Mouse (Mus musculus) gastrocnemius, adult 2 months (tissue): ENCODE data around the gene Rtkn2. TPM values are rescaled to one million over a fixed set of nuclear protein-coding genes. Genes with fewer than 3 reads are reported as not detected.
"Not testable (repeated sequence)": the region's sequence is repeated elsewhere in the genome, so short reads cannot be mapped to it uniquely, and the experiment has no call there.

ENCODE experiments used
- DNase-seq: peaks from one replicate; pipeline ENCODE4 v3.0.0; 2022
- H3K27ac ChIP-seq: fragments of 200-600 bp; 2 replicates; pipeline ENCODE4 v1.8.1; 2022; ENCODE audit warnings: mild to moderate bottlenecking
- H3K4me3 ChIP-seq: fragments of 200-600 bp; 2 replicates; pipeline ENCODE4 v1.8.1; 2022; ENCODE audit warnings: mild to moderate bottlenecking, moderate library complexity
- CTCF ChIP-seq: fragments of 200-600 bp; IDR thresholded peaks from 2 replicates; pipeline ENCODE4 v1.8.1; 2022; ENCODE audit warnings: antibody characterized with exemption, mild to moderate bottlenecking, moderate library complexity
- intact Hi-C: fragments of 180-260 bp; cut with DNase I; formaldehyde crosslinking; loops from one replicate; pipeline ENCODE4 v1.15.1; 2025
- total RNA-seq, 2 experiments: library from RNA; stranded (reverse); gene quantifications; 2 replicates each; pipeline ENCODE4 v1.2.3; 2021

The Rtkn2 gene
- total RNA-seq, 2 experiments from 2014 or later, result 0.11 to 0.31 TPM

DNA sequence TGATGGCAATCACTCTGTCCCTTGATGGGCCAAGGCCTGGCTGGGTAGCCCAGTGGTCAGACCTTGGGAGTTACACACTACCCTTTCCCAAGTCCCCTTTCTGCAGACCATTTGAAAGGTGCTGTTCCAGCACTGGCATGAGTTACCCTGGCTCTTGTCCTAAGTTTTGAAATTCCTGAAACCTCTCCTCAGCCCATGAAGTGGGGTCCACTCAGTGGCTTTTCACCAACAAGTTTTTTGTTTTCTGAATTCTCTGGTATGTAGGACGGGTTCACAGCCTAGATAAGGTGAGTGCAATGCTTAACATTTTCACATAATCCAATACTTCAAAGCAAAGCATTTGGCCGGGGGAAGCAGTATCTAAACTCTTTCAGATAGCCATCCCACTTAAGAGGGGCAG, 115.8 kb downstream of the Rtkn2 start:
- DNase-seq, result no peak
- Histone ChIP-seq H3K27ac (no peak overlapping the region), H3K4me3 (no peak overlapping the region)
- intact Hi-C loops, result no loop called here
- no peak for TF ChIP-seq CTCF

DNA sequence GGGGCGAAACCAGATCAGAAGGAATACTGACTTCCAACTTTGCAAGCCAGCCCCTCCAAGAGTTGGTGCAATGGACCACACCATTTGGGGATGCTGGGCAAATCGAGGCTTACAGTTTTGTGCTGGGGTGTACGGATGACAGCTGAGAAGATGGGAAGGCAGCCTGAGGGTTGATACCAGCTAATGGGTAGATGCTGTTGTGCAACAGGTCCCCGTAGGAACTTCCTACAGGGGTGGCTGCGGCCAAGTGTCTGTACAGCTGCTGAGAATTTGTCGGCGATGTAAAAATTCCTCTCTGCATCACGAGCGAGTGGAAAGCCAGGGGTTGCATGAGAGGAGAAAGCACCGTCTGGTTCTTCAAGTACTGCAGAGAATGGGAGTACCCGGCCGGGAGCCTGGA, 117.0 kb downstream of the Rtkn2 start:
- no peak overlapping the region for H3K4me3 ChIP-seq
- no peak for DNase-seq
- no peak for TF ChIP-seq CTCF
- no peak overlapping the region for H3K27ac ChIP-seq
- intact Hi-C loops, result no loop called here

DNA sequence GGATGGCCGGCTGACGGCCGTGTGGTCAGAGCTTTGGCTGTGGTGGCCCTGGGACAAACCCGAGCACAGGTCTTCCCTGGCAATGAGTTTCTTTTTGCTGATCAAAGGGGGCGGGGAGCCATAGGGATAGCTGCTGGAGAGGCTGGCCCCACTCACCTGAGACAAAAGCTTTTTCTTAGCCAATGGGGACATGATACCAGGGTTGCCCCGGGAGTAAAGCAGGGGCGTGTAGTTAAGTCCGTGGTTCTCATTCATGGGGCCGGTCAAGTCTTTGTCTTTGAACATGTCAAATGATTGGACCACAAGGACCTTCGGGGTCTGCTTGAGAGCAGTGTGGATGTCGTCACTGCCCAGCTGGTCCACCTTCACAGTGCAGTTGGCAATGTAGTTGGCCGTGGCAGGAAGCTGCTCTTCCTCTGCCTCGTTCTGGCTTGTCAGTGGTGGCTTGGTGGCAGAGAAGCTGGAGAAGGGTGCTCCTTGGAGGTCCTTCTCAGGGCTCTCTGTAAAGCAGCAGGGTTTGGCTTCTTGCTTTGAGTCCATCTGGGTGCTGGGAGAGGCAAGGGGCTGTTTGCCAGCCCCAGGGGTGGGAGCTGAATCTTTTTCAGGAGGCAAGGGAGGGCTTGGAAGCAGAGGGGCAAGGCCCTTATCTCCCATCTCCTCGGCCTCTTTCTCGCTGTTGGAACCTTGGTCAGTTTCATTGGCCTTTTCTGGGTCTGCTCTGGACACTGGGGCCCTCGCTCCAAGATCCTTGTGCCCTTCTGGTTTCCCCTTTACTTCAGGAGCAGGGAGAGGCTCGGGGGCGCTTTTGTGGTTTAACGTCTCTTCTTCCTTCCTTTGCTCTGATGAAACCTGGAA, 118.7 kb downstream of the Rtkn2 start:
- no peak for DNase-seq
- intact Hi-C loops, result no loop called here
- H3K27ac ChIP-seq, result no peak overlapping the region
- no peak overlapping the region for H3K4me3 ChIP-seq
- no peak for TF ChIP-seq CTCF

DNA sequence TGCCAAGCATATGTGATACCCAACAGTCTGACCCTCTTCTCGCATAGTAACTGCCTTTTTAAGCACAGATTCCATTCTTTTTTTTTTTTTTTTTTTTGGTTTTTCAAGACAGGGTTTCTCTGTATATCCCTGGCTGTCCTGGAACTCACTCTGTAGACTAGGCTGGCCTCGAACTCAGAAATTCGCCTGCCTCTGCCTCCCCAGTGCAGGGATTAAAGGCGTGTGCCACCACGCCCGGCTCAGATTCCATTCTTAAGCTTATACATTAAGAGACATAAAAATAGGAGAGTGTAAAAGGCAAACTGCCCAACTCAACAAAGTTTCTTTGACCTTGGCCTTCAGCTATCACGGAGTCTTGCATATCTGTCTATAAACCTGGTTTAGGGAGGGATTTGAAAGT, 120.4 kb downstream of the Rtkn2 start:
- H3K4me3 ChIP-seq, intact Hi-C loops, H3K27ac ChIP-seq, DNase-seq: not testable (repeated sequence)

DNA sequence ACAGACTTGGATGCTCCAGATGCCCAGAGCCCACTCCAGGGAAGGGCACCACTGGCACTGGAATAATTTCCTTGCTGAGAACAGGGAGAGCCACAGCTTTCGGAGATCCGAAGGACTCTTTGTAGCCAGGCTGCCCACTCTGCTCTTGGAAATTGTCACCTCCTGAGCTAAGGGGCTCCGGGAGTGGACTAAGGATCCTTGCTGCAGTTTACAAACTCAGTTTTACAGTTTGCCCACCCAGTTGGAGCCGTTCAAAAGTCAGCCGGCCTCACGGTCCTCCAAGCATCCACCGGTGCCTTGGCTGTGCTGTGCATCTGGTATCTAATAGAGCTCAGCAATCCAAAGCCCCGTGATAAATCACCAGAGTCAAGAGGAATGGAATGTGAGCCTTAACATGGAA, 121.1 kb downstream of the Rtkn2 start:
- peak overlapping the region; percentile 85 for H3K27ac ChIP-seq
- intact Hi-C loops, result no loop called here
- H3K4me3 ChIP-seq, result no peak overlapping the region
- no peak for TF ChIP-seq CTCF
- DNase-seq, result no peak

DNA sequence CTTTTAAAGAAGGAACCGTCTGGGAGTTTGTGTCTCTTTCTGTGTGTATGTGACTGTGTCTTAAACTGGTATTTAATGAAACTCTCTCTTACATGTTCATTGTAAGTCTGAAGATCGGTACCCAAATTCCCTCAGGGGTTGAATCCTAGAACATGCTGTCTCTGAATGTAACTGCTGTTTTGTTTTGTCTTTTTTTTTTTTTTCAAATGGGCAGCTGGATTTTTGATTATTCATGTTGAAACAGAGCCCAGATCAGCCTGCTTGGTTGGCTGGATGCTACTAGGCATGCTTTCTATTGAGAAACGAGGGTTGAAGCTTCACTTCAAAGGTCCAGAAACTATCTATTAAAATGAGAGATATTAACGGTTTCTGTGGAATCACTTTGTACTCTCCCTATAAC, 121.9 kb downstream of the Rtkn2 start:
- H3K4me3 ChIP-seq, result no peak overlapping the region
- peak overlapping the region; percentile 85 for H3K27ac ChIP-seq
- no peak for TF ChIP-seq CTCF
- no peak for DNase-seq
- intact Hi-C loops, result no loop called here

DNA sequence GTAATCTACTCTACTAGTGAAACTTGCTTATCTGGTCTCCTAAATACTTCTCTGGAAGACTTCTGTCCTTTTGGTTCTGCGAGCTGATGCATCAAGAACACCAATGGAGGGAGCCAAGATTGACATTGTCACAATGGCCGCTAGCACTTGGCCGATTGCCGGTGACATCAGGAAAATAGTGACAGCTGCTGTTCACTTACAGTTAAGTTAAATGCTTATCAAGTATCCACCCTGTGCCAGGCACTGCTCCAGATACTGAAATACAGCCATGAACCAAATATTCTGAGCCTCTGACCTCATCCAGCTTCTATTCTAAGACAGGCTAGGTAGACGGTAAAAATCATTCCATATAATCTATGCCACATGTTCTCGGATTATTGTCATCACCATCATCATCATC, 123.2 kb downstream of the Rtkn2 start:
- TF ChIP-seq CTCF, result no peak
- intact Hi-C loops, result no loop called here
- Histone ChIP-seq H3K4me3 (no peak overlapping the region), H3K27ac (peak overlapping the region; percentile 85)
- peak; percentile 81 for DNase-seq

DNA sequence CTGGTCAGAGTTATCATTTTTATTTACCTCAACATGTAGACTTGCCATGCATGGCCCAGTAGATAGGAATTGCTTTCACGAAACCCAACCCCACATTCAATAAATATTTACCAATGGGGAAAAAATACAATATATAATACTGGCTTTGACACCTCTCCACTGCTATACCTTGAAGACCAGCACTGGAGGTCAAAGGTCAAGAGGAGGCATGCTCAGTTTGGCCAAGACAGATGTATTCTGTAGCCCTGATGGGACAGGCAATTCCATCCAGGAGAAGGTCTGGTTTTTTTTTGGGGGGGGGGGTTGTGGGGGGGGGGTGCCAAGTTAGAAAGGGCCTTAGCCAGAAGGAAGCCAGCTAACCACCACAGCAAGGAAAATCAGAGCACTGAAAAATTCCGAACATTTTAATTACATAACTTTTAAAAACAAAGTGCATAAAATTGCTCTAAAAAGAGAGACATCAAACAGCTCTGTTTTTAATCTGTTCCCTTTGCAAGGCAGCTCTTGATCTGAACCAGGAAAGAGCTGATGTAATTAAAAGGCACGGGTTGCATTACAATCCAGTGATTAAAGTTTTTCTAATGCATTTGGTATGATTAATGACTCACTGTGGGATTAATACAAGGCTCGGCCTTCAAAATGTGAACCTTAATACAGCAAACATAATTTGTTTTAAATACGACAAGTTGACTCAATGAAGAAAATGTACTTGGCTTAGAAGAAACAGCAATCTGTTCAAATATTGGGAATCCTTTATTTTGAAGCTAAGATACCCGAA, 123.9 kb downstream of the Rtkn2 start:
- intact Hi-C loops, result no loop called here
- peak overlapping the region; percentile 85 for H3K27ac ChIP-seq

DNA sequence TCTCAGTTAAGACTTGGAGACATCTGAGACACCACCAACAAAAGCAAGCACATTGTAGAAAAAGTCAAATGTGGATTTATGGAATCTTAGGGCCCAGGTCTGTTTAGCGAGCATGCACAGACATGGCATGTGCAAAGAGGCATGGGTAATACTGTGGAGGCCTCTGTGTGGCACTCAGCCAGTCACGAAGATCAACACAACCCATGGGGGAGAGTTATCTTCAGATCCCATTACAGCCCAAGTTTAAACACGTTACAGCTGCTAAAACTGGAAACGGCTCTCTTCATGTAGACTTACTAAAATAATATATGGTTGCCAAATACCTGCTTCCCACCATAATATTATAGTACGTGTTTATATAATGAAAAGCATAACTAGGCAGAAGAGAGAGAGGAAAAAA, 124.6 kb downstream of the Rtkn2 start:
- Histone ChIP-seq H3K27ac (peak overlapping the region; percentile 85), H3K4me3 (no peak overlapping the region; the same call in none of the 2 replicates)
- peak; percentile 69 for DNase-seq
- TF ChIP-seq CTCF, result no peak
- intact Hi-C loops, result loop anchor here (2.0 kb wide), 1 partner anchor 31 kb away; no protein-coding TSS in a partner anchor

More for the DNA sequence above, 123.9 kb downstream of the Rtkn2 start:
- no peak for TF ChIP-seq CTCF
- no peak overlapping the region for H3K4me3 ChIP-seq
- no peak for DNase-seq

DNA sequence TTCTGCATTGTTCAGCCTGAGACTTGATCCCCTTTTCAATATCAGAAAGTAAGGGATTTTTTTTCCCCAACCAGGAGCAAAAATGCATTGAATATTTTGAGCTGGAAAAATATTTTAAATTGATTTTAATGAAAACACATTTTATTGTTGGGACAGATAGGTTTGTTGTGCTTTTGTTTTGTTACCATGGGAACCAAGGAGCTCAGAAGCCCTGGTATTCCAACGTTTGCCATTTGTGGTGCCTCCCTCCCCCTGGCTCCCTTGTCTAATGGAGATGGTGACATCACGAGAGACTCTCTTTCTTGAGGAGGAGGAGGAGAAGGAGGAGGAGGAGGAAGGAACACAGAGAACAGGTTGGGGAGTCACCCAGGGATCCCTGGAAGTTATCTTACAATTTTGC, 125.1 kb downstream of the Rtkn2 start:
- no peak for TF ChIP-seq CTCF
- Histone ChIP-seq H3K27ac (peak overlapping the region; percentile 85), H3K4me3 (peak overlapping the region; percentile 20; the same call in 1 of the 2 replicates)
- DNase-seq, result no peak
- intact Hi-C loops, result loop anchor here (2.0 kb wide), 1 partner anchor 30 kb away; no protein-coding TSS in a partner anchor

DNA sequence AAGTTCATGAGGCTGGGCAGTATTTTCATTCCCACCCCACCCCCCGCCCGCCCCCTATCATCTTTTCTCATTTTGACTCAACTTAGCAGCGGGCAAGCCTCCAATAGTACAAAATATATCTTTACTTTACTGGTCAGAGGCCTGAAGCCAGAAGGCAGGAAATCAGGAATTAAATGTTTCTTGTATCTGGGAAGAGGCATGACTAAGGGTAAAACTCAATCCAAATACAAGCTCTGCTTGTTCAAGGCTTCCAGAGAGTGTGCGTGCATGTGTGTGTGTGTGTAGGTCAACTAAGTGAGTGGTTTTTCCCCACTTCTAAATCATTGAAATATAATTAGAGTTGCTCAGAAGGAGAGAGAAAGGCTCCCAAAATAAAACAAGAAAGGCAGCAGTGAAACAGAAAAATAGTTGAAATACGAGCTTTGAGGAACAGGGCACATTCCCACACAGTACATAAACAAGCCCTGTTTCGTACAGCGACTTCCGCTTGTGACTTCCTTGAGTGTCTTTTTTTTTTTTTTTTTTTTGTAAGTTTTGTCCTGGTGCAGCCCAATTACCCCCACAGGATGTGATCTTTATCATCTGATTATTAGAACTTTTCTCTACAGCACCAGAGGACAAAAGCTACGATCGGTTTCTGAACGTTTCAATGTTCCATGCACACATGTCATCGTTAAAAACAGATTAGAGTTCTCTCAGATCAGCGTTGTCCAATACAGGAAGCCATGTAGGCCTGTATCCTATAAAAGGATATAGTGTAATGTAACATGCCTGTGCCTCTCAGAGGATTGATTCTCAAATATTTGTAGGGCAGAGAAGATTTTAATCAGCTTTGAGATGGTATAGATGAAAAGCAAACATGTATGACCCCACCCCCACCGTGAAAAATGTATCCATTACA, 125.8 kb downstream of the Rtkn2 start:
- no peak for DNase-seq
- H3K27ac ChIP-seq, result peak overlapping the region; percentile 85
- intact Hi-C loops, result loop anchor here (2.0 kb wide), 1 partner anchor 30 kb away; no protein-coding TSS in a partner anchor
- no peak for TF ChIP-seq CTCF
- H3K4me3 ChIP-seq, result peak overlapping the region; percentile 36

DNA sequence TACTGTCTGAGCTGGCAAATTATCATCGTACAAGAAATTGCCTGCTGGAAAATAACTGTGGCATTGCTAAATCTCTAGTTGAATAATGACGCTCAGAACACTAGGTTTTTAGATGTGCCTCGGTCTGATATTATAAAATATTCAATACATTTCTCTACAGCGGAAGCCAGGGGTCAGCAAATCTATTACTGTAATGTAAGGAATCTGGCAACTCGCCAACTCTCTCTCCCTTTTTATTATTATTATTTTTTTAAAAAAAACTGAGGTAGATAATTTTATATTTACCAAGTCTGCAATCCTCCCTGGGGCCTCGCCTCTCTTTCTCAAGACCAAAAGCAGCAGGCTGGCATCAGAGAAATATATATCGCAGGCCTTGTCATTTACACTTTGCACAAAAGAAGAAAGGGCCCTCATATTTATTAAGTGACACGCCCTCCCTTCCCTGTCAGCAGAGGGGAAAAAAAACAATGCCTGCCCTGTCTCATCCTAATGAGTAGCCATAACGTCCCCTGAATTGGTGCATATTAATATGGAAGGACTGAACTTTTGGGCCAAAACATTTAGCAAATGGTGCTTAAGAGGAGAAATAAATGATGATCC, 127.1 kb downstream of the Rtkn2 start:
- Histone ChIP-seq H3K27ac (peak overlapping the region; percentile 85), H3K4me3 (no peak overlapping the region)
- intact Hi-C loops, result no loop called here
- TF ChIP-seq CTCF, result no peak
- DNase-seq, result no peak
